Mouse (Mus musculus): Measurements from ENCODE around the gene Hoxa4.

DNA sequence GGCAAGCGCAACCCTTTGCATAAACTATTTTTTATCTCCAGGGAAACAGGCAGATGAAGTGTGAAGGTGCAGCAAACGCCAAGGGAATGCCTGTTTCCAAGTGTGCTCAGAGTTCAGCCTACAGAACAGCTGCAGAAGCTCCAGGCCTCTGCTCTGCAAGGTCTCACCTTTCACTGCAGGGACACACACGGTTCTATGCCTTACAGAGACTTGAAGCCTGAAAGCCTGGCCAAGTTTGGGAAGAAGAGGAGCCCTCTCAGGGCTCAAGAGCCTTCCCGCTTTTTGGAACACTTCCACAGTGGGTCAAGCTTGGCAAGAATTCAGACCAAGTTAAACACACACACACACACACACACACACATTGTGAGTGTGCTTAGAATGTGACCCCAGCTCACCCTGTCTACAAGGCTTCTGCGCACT lies 2.4 kb downstream of the Hoxa4 start:
- no peak for TF ChIP-seq EP300 (IDR thresholded peaks at IDR 0.05; ENCODE audit: low read depth)
- TF ChIP-seq CTCF (IDR thresholded peaks at IDR 0.05; ENCODE audit: low read depth) = no peak
